8 mouse cellular contexts compared by ENCODE assay signal in genomic region chr2:18040347-18041160, GRCm38 (mm10). TPM values are rescaled to one million over a fixed set of nuclear protein-coding genes. Genes with fewer than 3 reads are reported as not detected.
DNase-seq lines count a peak whose midpoint lies in the region; ATAC-seq and TF ChIP-seq lines count a peak whose summit lies in the region.

No protein-coding gene starts in this region.

- peak overlapping the region; percentile 64 for H3K4me2 ChIP-seq in lung, embryonic 14.5 days
- H3K4me2 ChIP-seq in forebrain, embryonic 14.5 days (ENCODE audit: low read length): peak overlapping the region; percentile 94
- H3K4me2 ChIP-seq in limb, embryonic 14.5 days (replicated peaks; ENCODE audit: low read depth, low read length, severe bottlenecking): peak overlapping the region; percentile 61

- no peak for TF ChIP-seq POLR2A in lung, adult 2 months (IDR thresholded peaks at IDR 0.05; ENCODE audit: borderline replicate concordance, extremely low read depth, low read depth, low read length)
- TF ChIP-seq POLR2A in limb, embryonic 14.5 days (IDR thresholded peaks at IDR 0.05; ENCODE audit: borderline replicate concordance, extremely low read depth, insufficient read depth, insufficient read length): no peak

- DNase-seq in lung, embryonic 14.5 days: peak; percentile 28
- no peak for DNase-seq in lung, adult 2 months
- DNase-seq in forebrain, embryonic 14.5 days (ENCODE audit: low spot score): peak; percentile 55
- no peak for DNase-seq in limb, embryonic 14.5 days (ENCODE audit: low spot score)
- DNase-seq in retina, postnatal 1 day: peak; percentile 71
- DNase-seq in frontal cortex, postnatal 10 days (ENCODE audit: low spot score in 2 of 2): no peak
- DNase-seq in adipocyte (ENCODE audit: low spot score): no peak
- no peak for DNase-seq in right cerebral cortex, postnatal 4 days

- peak overlapping the region; percentile 61 for H3K27ac ChIP-seq in lung, embryonic 14.5 days (ENCODE audit: low read depth)
- H3K27ac ChIP-seq in forebrain, embryonic 14.5 days (ENCODE audit: low read depth, low read length): peak overlapping the region; percentile 94
- peak overlapping the region; percentile 41; the same call in 1 of the 2 replicates for H3K27ac ChIP-seq in limb, embryonic 14.5 days (replicated peaks; ENCODE audit: low read depth, low read length)

- no peaks in the 10 kb centered on the region for H3K9me3 ChIP-seq in lung, embryonic 14.5 days (ENCODE audit: low read depth, low read length)
- no peaks in the 10 kb centered on the region for H3K9me3 ChIP-seq in forebrain, embryonic 14.5 days (replicated peaks; ENCODE audit: control insufficient read depth, low read length)
- H3K9me3 ChIP-seq in limb, embryonic 14.5 days (ENCODE audit: control insufficient read depth, low read length): no peaks in the 10 kb centered on the region

- H3K36me3 ChIP-seq in lung, embryonic 14.5 days (ENCODE audit: insufficient read depth): no peaks in the 10 kb centered on the region
- no peaks in the 10 kb centered on the region; the same call in 1 of the 2 replicates for H3K36me3 ChIP-seq in forebrain, embryonic 14.5 days (ENCODE audit: control insufficient read depth, insufficient read depth, low read length)
- H3K36me3 ChIP-seq in limb, embryonic 14.5 days (ENCODE audit: control insufficient read depth, insufficient read depth, low read length): no peaks in the 10 kb centered on the region

- H3K27me3 ChIP-seq in lung, embryonic 14.5 days (ENCODE audit: insufficient read depth, low read length): no peaks in the 10 kb centered on the region
- H3K27me3 ChIP-seq in forebrain, embryonic 14.5 days (replicated peaks; ENCODE audit: control insufficient read depth, insufficient read depth, low read length): no peaks in the 10 kb centered on the region
- no peaks in the 10 kb centered on the region for H3K27me3 ChIP-seq in limb, embryonic 14.5 days (ENCODE audit: control insufficient read depth, insufficient read depth, low read length)

- peak overlapping the region; percentile 60 for H3K9ac ChIP-seq in lung, embryonic 14.5 days
- H3K9ac ChIP-seq in forebrain, embryonic 14.5 days (ENCODE audit: low read length): peak overlapping the region; percentile 76
- peak overlapping the region; percentile 68 for H3K9ac ChIP-seq in limb, embryonic 14.5 days (ENCODE audit: low read depth, low read length, severe bottlenecking)

- peak overlapping the region; percentile 3 for H3K4me3 ChIP-seq in lung, embryonic 14.5 days (ENCODE audit: low read depth, low read length)
- no peak overlapping the region for H3K4me3 ChIP-seq in lung, adult 2 months (replicated peaks; ENCODE audit: extremely low read depth, low read depth, low read length)
- H3K4me3 ChIP-seq in forebrain, embryonic 14.5 days (ENCODE audit: low read depth, low read length): peak overlapping the region; percentile 98
- H3K4me3 ChIP-seq in limb, embryonic 14.5 days (replicated peaks; ENCODE audit: low read length): peak overlapping the region; percentile 7; the same call in 1 of the 2 replicates

- WGBS in lung, embryonic 14.5 days: 37% methylated on average over 27 of the region's 27 CpGs
- 93% methylated on average over 27 of the region's 27 CpGs for WGBS in lung, adult 2 months
- WGBS in forebrain, embryonic 14.5 days: 3% methylated on average over 27 of the region's 27 CpGs
- 29% methylated on average over 27 of the region's 27 CpGs for WGBS in limb, embryonic 14.5 days

- peak; percentile 57; the same call in 1 of the 2 replicates for ATAC-seq in lung, embryonic 14.5 days (ENCODE audit: insufficient read depth)
- peak; percentile 35 for ATAC-seq in forebrain, embryonic 14.5 days
- no peak for ATAC-seq in limb, embryonic 14.5 days (ENCODE audit: low FRiP score, low read depth)

- peaks cover 33% of the 10 kb centered on the region for H3K4me1 ChIP-seq in lung, embryonic 14.5 days (ENCODE audit: insufficient read depth)
- H3K4me1 ChIP-seq in lung, adult 2 months (ENCODE audit: control insufficient read depth, insufficient read depth, low read length): no peaks in the 10 kb centered on the region
- peaks cover 64% of the 10 kb centered on the region for H3K4me1 ChIP-seq in forebrain, embryonic 14.5 days (ENCODE audit: control insufficient read depth, insufficient read depth, low read length)
- peaks cover 46% of the 10 kb centered on the region for H3K4me1 ChIP-seq in limb, embryonic 14.5 days (ENCODE audit: control insufficient read depth, insufficient read depth, low read length)

- no peak for TF ChIP-seq CTCF in lung, embryonic 14.5 days (IDR thresholded peaks at IDR 0.05; ENCODE audit: low read depth)
- no peak for TF ChIP-seq CTCF in lung, adult 2 months (IDR thresholded peaks at IDR 0.05; ENCODE audit: insufficient read depth, low read length)

RNA-seq across cellular contexts. Expression of gene A930004D18Rik, which starts 3.0 kb away (rescaled TPM):
- 8.9 and 11.4 TPM in 2 replicates for polyA plus RNA-seq in lung, embryonic 14.5 days (2014; fragmentation: Nextera tagmentation; extraction: Ambion mirVana)
- polyA plus RNA-seq in lung, adult 2 months (2012; rRNA removed): 3.3 and 4.4 TPM in 2 replicates
- 9.9 and 11.7 TPM in 2 replicates for polyA plus RNA-seq in forebrain, embryonic 14.5 days (2014; fragmentation: Nextera tagmentation; extraction: Ambion mirVana)
- 8.8 and 10.8 TPM in 2 replicates for polyA plus RNA-seq in limb, embryonic 14.5 days (2012; rRNA removed)
- polyA plus RNA-seq in limb, embryonic 14.5 days (2014; fragmentation: Nextera tagmentation; extraction: Ambion mirVana): 13.0 and 14.2 TPM in 2 replicates

RNA-seq across cellular contexts. Expression of gene Skida1, which starts 8.3 kb away (rescaled TPM):
- polyA plus RNA-seq in lung, embryonic 14.5 days (2014; fragmentation: Nextera tagmentation; extraction: Ambion mirVana): 8.3 and 8.5 TPM in 2 replicates
- polyA plus RNA-seq in lung, adult 2 months (2012; rRNA removed): 1.8 and 2.1 TPM in 2 replicates
- 10.8 and 13.2 TPM in 2 replicates for polyA plus RNA-seq in forebrain, embryonic 14.5 days (2014; fragmentation: Nextera tagmentation; extraction: Ambion mirVana)
- 18.7 and 19.0 TPM in 2 replicates for polyA plus RNA-seq in limb, embryonic 14.5 days (2012; rRNA removed)
- polyA plus RNA-seq in limb, embryonic 14.5 days (2014; fragmentation: Nextera tagmentation; extraction: Ambion mirVana): 7.9 and 8.2 TPM in 2 replicates

RNA-seq across cellular contexts. Expression of gene Mllt10, which starts 14.5 kb away (rescaled TPM):
- polyA plus RNA-seq in lung, embryonic 14.5 days (2014; fragmentation: Nextera tagmentation; extraction: Ambion mirVana): 39.1 and 46.2 TPM in 2 replicates
- polyA plus RNA-seq in lung, adult 2 months (2012; rRNA removed): 27.3 and 34.7 TPM in 2 replicates
- 38.7 and 43.5 TPM in 2 replicates for polyA plus RNA-seq in forebrain, embryonic 14.5 days (2014; fragmentation: Nextera tagmentation; extraction: Ambion mirVana)
- 52.7 and 59.4 TPM in 2 replicates for polyA plus RNA-seq in limb, embryonic 14.5 days (2012; rRNA removed)
- polyA plus RNA-seq in limb, embryonic 14.5 days (2014; fragmentation: Nextera tagmentation; extraction: Ambion mirVana): 33.4 and 38.0 TPM in 2 replicates

RNA-seq across cellular contexts. Expression of gene H2al2a, which starts 43.8 kb away (rescaled TPM):
- polyA plus RNA-seq in lung, embryonic 14.5 days (2014; fragmentation: Nextera tagmentation; extraction: Ambion mirVana): not detected in 2 replicates
- polyA plus RNA-seq in lung, adult 2 months (2012; rRNA removed): not detected in 2 replicates
- polyA plus RNA-seq in forebrain, embryonic 14.5 days (2014; fragmentation: Nextera tagmentation; extraction: Ambion mirVana): not detected in 2 replicates
- polyA plus RNA-seq in limb, embryonic 14.5 days (2012; rRNA removed): not detected in 2 replicates
- polyA plus RNA-seq in limb, embryonic 14.5 days (2014; fragmentation: Nextera tagmentation; extraction: Ambion mirVana): not detected in 2 replicates

Comparison
In these comparisons a context has a peak if more than half of its experiments do, and no peak if none do; other contexts are left out.
1. DNase-seq: peak in lung, embryonic 14.5 days (single experiment), forebrain, embryonic 14.5 days (single experiment) and retina, postnatal 1 day (single experiment); none in lung, adult 2 months (single experiment), limb, embryonic 14.5 days (single experiment), frontal cortex, postnatal 10 days (0 of 2), adipocyte (single experiment) and right cerebral cortex, postnatal 4 days (single experiment).
2. H3K27ac ChIP-seq: peak in every context shown above with its lines; median percentile 94 in forebrain, embryonic 14.5 days; 61 in lung, embryonic 14.5 days; 41 in limb, embryonic 14.5 days.
3. Peak in every context shown above with its lines, with median percentiles within 50 percentile points of each other: H3K4me2 ChIP-seq and H3K9ac ChIP-seq.